Mouse (Mus musculus) embryo, embryonic 11 days (tissue): ENCODE measurements around the gene Nck2.

Experiments used
- DNase-seq: peaks from one replicate; pipeline ENCODE4 v3.0.0-alpha.2; 2015

Nck2 gene

DNA sequence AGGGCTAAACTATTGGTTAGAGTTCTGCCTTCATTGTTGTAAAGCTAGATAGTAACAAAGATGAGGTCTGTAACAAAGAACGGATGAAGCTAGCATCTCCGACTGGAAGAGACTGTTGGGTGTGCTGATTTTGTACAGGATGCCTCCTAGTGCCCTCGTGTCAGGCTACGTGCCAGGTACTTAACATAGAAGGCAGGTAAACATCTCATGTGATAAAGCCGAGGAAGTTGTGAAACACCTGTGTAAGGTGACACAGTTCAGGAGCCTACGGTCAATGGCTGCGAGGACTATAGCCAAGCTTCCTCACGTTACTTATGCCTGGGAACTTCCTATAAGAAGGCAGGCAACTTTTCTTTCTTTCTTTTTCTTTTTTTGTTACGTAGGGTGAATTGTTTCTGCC, at the start of gene Nck2:
TSS of gene Nck2 (plus strand) at position 49 of the 400 bp plus-strand sequence.
- no peak for DNase-seq

GRCm38 (mm10) chr1:43395040-43395439, 49.3 kb upstream of the Nck2 start:
- DNase-seq, result no peak

DNA sequence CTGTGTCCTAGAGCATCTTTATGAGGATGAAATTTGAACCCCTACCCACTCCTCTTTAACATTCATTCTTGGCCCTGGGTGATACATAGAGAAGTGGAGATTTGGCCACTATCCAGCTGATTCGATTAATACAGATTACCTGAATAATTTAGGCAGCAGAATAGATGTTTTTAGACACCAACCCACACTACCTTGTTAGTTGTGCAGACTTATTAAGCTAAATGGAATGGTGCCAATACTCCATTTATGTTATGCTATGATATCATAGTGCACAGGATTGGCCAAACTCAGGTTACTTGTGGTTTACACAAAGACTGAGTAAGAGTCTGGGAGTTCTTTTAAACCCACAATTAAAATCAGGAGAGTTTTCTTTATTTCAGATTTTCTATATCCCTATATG, 48.6 kb upstream of the Nck2 start:
- DNase-seq, result no peak

DNA sequence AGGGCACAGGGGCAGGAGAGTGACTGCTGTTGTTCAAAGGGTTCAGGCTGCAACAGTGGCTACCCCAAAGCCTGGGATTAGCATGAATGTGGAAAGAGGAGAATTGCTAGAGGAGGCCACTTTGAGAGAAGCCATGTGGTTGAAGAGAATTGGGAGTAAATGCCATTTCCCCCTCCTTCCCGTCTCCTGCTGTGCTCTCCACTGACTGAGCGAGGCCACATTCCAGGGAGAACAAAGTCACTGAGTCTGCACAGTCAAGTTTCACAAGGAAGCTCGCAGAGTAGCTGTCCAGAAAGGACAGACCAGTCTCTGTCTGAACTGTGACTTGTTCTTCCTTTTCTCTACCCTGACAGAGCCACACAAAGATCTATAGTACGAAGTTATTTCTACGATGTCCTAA, 47.9 kb upstream of the Nck2 start:
- DNase-seq, result peak; percentile 21

GRCm38 (mm10) chr1:43397096-43397495, 47.3 kb upstream of the Nck2 start:
- no peak for DNase-seq

- DNase-seq, result peak; percentile 18
These were observed 45.4 kb upstream of the Nck2 start for GRCm38 (mm10) chr1:43398738-43399601.

DNA sequence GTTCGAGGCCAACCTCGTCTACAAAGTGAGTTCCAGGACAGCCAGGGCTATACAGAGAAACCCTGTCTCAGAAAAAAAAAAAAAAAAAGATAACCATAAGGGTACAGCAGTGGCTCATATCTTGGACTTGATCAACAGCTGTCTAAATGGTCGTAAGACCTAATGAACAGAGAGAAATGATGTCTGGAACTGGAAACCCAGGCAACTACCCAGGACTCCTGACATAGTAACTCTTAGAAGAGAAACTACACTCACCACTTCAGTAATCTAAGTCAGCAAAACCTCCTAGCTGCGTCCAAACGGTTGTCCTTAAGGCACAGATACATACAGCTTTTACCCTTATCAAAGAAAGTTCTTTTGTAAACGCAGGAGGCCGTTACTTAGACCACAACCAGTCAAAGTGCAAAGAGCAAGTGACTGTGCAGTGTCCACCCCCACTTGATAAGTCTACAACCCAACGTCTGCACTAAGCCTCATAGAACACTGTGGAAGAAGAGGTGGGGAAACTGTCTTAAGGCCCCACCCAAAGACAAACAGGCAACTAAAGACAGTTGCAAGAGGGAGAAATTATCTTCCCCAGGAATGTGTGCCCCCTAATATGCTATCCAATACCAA, 44.7 kb upstream of the Nck2 start:
- no peak for DNase-seq

- DNase-seq, result peak; percentile 23
These were observed 43.7 kb upstream of the Nck2 start for GRCm38 (mm10) chr1:43400655-43401054.

- no peak for DNase-seq
These were observed 41.0 kb upstream of the Nck2 start for GRCm38 (mm10) chr1:43403341-43403740.

- no peak for DNase-seq
These were observed 39.4 kb upstream of the Nck2 start for GRCm38 (mm10) chr1:43404693-43405678.

- DNase-seq, result no peak
These were observed 35.4 kb upstream of the Nck2 start for GRCm38 (mm10) chr1:43409019-43409418.

GRCm38 (mm10) chr1:43412825-43413224, 31.6 kb upstream of the Nck2 start:
- no peak for DNase-seq

- no peak for DNase-seq
These were observed 31.1 kb upstream of the Nck2 start for GRCm38 (mm10) chr1:43413298-43413697.

- DNase-seq, result no peak
These were observed 30.6 kb upstream of the Nck2 start for GRCm38 (mm10) chr1:43413749-43414148.

DNA sequence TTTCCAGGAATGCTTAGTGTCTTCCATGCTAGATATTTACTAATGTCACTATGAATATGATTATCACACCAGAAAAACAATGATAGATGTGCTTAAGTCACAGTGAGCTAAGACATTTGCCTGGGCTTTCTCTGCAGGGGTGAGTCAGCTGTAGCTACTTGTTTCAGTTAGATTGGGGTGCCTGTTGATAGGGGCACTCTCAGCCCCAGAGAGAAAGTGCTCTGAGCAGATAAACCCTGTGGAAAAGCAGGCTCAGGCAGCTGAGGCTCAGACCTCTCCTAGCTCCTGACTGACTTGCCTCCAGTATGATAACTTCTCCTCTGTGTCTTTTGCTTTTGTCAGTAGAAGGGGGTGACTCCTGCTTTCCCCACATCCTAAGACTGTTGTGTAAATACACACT, 30.2 kb upstream of the Nck2 start:
- no peak for DNase-seq

- no peak for DNase-seq
These were observed 29.4 kb upstream of the Nck2 start for GRCm38 (mm10) chr1:43414971-43415370.

DNA sequence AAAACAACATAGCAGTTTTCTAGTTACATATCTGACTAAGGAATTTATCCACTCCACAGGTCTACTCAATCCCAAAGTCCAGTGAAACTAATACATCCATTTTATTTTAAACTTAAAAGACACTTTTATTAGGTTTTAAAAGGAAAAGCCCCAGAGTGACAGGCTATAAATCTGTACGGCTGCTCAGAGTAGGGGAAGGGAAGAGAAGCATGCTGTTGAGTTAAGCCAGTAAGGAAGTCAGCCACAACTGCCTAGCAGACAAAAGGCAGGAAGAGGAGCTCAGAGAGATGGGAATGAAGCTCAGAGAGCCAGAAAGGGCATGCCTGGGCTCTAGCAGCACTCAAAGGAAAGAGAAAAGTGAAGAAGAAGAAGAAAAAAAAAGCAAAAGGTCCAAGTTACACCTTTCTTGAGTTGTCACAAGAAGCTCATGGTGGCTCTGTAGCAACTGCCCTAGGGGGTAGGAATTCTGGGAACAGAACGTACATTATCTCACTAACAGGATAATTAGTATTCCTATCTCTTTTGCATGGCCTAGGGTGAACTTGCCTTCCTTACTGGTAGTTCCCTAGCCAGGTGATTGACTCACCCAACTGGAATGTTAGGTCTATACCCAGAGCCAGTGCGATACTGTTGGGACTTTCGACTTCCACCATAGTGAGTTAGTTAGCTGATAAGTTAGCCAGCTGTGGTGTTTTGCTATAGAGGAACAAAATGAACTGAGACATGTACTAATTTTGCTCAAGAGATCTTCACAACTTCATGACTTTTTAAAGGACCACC, 21.2 kb upstream of the Nck2 start:
- no peak for DNase-seq

DNA sequence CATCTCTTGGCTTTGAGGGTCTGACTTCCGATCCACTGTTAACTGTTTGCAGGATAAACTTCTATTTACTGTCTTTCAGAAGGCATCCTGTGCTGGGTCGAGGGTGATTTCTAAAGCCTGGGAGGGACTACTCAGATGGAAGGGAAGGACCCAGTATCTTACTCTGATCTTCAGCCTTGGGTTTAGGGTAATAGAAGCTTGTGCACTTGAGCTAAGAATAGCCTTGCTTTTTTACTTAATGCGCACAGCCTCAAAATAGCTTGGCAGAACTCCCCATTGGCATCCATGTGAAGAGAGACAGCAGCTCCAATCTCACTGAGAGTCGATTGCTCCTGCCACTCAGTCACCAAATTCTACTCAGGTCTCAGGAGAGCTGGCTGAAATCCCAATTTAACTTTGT, 17.9 kb upstream of the Nck2 start:
- no peak for DNase-seq

- DNase-seq, result no peak
These were observed 17.3 kb upstream of the Nck2 start for GRCm38 (mm10) chr1:43426993-43427535.

DNA sequence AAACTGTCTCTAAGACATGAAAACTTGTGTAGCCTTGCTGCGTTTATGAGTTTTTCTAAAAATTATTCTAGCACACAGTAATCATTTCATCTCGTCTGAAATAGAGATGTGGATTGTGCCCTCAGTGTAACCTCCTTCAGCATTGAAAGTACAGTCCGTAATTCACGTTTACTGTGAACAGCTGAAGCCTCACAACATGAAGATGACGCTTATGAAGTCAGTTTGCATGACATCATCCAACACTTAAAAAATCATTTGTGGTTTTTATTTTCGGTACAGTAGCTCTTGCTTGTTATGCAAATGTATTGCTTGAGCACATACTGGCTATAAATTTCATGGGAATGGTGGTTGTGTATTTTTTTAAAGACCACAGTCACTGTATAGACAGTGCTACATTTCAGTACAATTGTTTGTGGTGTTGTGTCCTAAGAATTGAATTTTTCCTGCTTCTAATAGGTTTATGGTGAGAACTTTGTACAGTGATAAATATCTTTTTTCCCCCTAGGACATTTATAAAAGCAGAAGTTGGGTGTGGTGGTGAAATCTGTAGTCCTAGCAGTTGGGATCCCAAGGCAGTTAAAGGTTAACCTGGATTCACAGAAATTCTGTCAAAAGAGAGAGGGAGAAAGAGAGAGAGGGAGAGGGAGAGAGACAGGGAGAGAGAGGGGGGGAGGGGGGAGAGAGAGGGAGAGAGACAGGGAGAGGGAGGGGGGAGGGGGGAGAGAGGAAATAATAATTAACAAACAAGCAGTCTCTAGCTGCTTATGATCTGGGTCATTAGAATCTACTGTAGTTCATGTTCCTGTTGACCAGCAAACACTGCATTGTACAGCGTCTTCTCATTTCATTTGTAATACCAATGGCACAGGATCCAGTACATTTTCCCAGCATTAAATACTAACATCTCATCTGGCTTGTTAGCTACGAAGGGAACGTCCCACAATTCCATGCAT, 14.2 kb upstream of the Nck2 start:
- DNase-seq, result no peak

- no peak for DNase-seq
These were observed 10.5 kb upstream of the Nck2 start for GRCm38 (mm10) chr1:43433853-43434252.
